Mouse (Mus musculus): ENCODE data around the gene Stx1b. TPM values are rescaled to one million over a fixed set of nuclear protein-coding genes. Genes with fewer than 3 reads are reported as not detected.
A peak's percentile ranks its signal among the peaks of the same experiment; 100 is the strongest.

The Stx1b gene
- total and polyA plus RNA-seq, 3 experiments: 0.77 to 3.8 (median 1.1) TPM

DNA sequence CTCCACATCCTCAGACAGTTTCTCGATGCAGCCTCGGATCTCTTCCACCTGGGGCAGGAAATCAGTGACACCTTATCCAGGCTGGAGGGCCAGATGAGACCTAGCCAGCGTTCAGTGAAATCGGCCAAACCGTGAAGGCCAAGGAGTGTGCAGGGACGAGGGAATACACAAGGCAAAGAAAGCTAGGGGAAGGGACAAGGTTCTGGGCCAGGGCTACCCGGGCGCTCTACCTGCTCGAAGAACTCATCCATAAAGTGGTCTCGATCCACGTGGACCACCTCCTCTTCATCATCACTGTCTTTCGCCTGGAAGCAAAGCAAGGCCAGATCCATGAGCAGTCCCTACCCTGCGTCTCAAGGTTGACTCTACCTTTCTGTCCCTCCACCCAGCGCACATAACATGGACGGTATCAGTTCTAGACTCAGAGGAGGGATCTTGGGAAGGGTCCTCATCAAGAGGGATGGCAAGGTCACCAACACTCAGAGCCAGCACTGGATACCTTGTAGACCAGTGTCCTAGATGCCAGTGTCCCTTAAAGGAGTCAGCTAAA, 9.2 kb downstream of the Stx1b start:
- intact Hi-C loops (cut with DNase I): loop anchor here (1.0 to 10.0 kb wide), 2 partner anchors 27 to 390 kb away; partner anchors contain the start of gene Cox6a2

DNA sequence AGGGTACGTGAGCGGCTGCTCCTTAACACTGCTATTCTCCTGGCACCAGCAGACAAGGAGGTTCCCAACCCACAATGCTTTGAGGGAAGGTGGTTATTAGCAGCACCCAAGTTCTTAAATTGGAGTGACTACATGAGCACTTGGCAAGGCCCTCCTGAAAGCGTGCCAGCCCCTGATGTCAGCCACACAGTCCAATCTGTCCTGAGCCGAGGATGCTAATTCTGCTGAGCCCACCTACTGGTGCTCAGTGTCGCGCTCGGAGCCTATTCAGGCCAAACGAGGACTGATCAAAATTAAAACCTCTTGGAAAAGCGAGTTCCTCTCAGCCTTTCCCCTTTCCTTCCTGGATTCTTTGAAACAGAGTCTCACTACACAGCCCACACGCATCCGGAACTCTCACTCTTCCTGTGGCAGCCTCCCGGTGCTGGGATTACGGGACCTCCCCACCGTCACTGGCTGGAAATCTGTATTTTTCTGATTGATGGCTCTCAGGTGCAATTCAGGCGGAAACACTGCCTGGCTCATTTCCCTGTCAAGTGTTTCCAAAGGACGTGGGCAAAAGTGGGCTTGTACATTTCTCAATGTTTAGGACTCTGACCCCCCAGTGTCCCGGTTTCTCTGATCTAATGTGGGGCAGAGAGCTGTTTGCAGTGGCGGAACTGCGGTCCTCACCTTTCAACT, 10.0 kb downstream of the Stx1b start:
- Histone ChIP-seq H3K36me3 (ENCODE audit: control insufficient read depth, insufficient read depth, low read length) (no peaks in the 10 kb centered on the region), H3K27me3 (ENCODE audit: control insufficient read depth, insufficient read depth, low read length) (no peaks in the 10 kb centered on the region), H3K79me2 (replicated peaks; ENCODE audit: control insufficient read depth, insufficient read depth, low read length) (no peaks in the 10 kb centered on the region), H3K9ac (ENCODE audit: low read depth, low read length) (peak overlapping the region; percentile 54), H3K27ac (peak overlapping the region; percentile 83), H3K4me1 (ENCODE audit: control insufficient read depth, insufficient read depth, low read length) (peaks cover 10% of the 10 kb centered on the region), H3K4me3 (peak overlapping the region; percentile 26)
- peak; percentile 85 to 89 for DNase-seq
- intact Hi-C loops (cut with DNase I): loop anchor here (1.0 to 10.0 kb wide), 2 partner anchors 14 to 390 kb away; partner anchors contain the start of genes Cox6a2 and Hsd3b7
- TF ChIP-seq POLR2A (IDR thresholded peaks at IDR 0.05; ENCODE audit: insufficient read depth, low read depth, low read length) (0 out of 2 replicates have a peak, but pooled peaks have one; percentile 3), EP300 (IDR thresholded peaks at IDR 0.05; ENCODE audit: insufficient read depth, low read depth, low read length) (0 out of 2 replicates have a peak, but pooled peaks have one; percentile 2), CTCF (IDR thresholded peaks at IDR 0.05) (peak; percentile 12; the same call in 1 of the 2 replicates)
- WGBS: 30% methylated on average over 19 of the region's 19 CpGs

More for the DNA sequence above, 9.2 kb downstream of the Stx1b start:
- TF ChIP-seq EP300 (IDR thresholded peaks at IDR 0.05; ENCODE audit: insufficient read depth, low read depth, low read length) (no peak), CTCF (IDR thresholded peaks at IDR 0.05) (no peak), POLR2A (IDR thresholded peaks at IDR 0.05; ENCODE audit: insufficient read depth, low read depth, low read length) (no peak)
- no peak overlapping the region for H3K9ac ChIP-seq (ENCODE audit: low read depth, low read length)
- no peak for DNase-seq
- H3K27me3 ChIP-seq (ENCODE audit: control insufficient read depth, insufficient read depth, low read length): no peaks in the 10 kb centered on the region
- no peaks in the 10 kb centered on the region for H3K36me3 ChIP-seq (ENCODE audit: control insufficient read depth, insufficient read depth, low read length)
- H3K4me3 ChIP-seq: no peak overlapping the region
- peak overlapping the region; percentile 83 for H3K27ac ChIP-seq
- WGBS: 87% methylated on average over 15 of the region's 15 CpGs
- H3K79me2 ChIP-seq (replicated peaks; ENCODE audit: control insufficient read depth, insufficient read depth, low read length): no peaks in the 10 kb centered on the region
- H3K4me1 ChIP-seq (ENCODE audit: control insufficient read depth, insufficient read depth, low read length): peaks cover 10% of the 10 kb centered on the region

DNA sequence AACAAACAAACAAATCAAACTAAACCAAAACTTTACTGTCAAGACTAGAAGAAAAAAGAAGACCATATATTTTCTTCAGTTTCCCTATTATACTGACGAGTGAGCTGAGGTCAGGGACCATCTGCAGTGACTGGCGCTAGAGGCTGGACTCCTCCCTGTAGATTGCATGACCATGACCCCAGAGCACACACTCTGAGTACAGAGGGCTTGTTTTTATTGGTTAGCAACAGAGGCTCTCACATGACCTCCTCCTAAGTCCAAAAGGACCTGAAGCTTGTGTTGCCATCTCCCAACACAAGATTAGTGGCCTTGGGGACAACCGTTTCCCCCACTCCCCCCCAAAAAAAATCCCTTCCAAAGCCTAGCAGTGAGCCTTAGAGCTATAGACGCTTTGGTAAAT, 10.5 kb downstream of the Stx1b start:
- intact Hi-C loops (cut with DNase I): loop anchor here (1.0 to 10.0 kb wide), 2 partner anchors 14 to 391 kb away; partner anchors contain the start of genes Cox6a2 and Hsd3b7
- H3K9ac ChIP-seq (ENCODE audit: low read depth, low read length): peak overlapping the region; percentile 54
- no peaks in the 10 kb centered on the region for H3K27me3 ChIP-seq (ENCODE audit: control insufficient read depth, insufficient read depth, low read length)
- no peaks in the 10 kb centered on the region for H3K36me3 ChIP-seq (ENCODE audit: control insufficient read depth, insufficient read depth, low read length)
- H3K4me3 ChIP-seq: peak overlapping the region; percentile 26
- no peak for DNase-seq
- peaks cover 10% of the 10 kb centered on the region for H3K4me1 ChIP-seq (ENCODE audit: control insufficient read depth, insufficient read depth, low read length)
- H3K27ac ChIP-seq: peak overlapping the region; percentile 83
- no peaks in the 10 kb centered on the region for H3K79me2 ChIP-seq (replicated peaks; ENCODE audit: control insufficient read depth, insufficient read depth, low read length)
- WGBS: 14% methylated on average over 4 of the region's 4 CpGs
- TF ChIP-seq CTCF (IDR thresholded peaks at IDR 0.05) (no peak), POLR2A (IDR thresholded peaks at IDR 0.05; ENCODE audit: insufficient read depth, low read depth, low read length) (0 out of 2 replicates have a peak, but pooled peaks have one; percentile 8), EP300 (IDR thresholded peaks at IDR 0.05; ENCODE audit: insufficient read depth, low read depth, low read length) (0 out of 2 replicates have a peak, but pooled peaks have one; percentile 23)

DNA sequence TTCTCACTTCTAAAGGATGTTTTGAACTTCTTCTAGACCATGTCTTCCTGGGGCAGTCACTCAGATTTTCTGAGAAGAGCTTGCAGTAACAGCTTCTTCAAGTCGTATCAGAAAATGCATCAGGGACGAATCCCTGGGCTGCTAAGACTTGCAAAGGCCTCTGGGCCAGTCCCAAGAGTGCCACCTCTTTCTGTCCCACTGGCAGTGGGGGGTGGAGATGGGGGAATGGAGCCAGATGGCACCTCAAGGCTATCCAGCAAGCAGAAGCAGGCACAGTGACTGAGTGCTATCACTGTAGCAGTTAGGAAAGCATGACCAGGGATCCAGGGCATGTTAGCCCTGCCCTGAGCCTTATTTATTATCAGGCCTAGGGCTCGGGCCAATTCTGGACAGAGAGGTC, 12.1 kb downstream of the Stx1b start:
- Histone ChIP-seq H3K4me3 (no peak overlapping the region), H3K9ac (ENCODE audit: low read depth, low read length) (no peak overlapping the region), H3K79me2 (replicated peaks; ENCODE audit: control insufficient read depth, insufficient read depth, low read length) (no peaks in the 10 kb centered on the region), H3K27me3 (ENCODE audit: control insufficient read depth, insufficient read depth, low read length) (no peaks in the 10 kb centered on the region), H3K27ac (peak overlapping the region; percentile 9; the same call in 1 of the 2 replicates), H3K4me1 (ENCODE audit: control insufficient read depth, insufficient read depth, low read length) (peaks cover 10% of the 10 kb centered on the region), H3K36me3 (ENCODE audit: control insufficient read depth, insufficient read depth, low read length) (no peaks in the 10 kb centered on the region)
- intact Hi-C loops (cut with DNase I): loop anchor here (10.0 kb wide), 1 partner anchor 393 kb away; the partner anchor contains the start of gene Cox6a2
- 63% methylated on average over 3 of the region's 3 CpGs for whole genome bisulfite sequencing
- TF ChIP-seq EP300 (IDR thresholded peaks at IDR 0.05; ENCODE audit: insufficient read depth, low read depth, low read length): no peak
- TF ChIP-seq POLR2A (IDR thresholded peaks at IDR 0.05; ENCODE audit: insufficient read depth, low read depth, low read length): no peak
- no peak for TF ChIP-seq CTCF (IDR thresholded peaks at IDR 0.05)
- DNase-seq: no peak

DNA sequence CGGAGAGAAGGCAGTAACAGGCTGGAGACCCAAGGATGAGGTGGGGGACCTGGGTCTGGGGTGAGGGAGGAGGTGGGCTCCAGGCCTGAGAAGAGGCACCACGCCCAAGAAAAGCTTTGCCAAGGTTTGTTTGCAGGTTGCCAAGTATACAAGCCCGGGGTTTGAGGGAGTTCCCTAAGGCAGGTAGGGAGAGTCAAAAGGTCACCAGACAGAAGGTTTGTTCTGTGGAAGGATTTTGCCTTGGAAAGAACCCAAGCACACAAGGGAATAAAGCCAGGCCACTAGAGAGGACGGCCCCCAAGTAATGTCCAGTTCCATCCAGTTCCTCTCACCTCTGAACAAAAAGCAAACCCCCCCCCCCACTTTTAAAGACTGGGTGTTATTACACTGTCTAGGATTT, 13.1 kb downstream of the Stx1b start:
- Histone ChIP-seq H3K9ac (ENCODE audit: low read depth, low read length) (no peak overlapping the region), H3K27me3 (ENCODE audit: control insufficient read depth, insufficient read depth, low read length) (no peaks in the 10 kb centered on the region), H3K36me3 (ENCODE audit: control insufficient read depth, insufficient read depth, low read length) (no peaks in the 10 kb centered on the region), H3K4me1 (ENCODE audit: control insufficient read depth, insufficient read depth, low read length) (peaks cover 10% of the 10 kb centered on the region), H3K27ac (no peak overlapping the region), H3K79me2 (replicated peaks; ENCODE audit: control insufficient read depth, insufficient read depth, low read length) (no peaks in the 10 kb centered on the region), H3K4me3 (no peak overlapping the region)
- no peak for DNase-seq
- no peak for TF ChIP-seq POLR2A (IDR thresholded peaks at IDR 0.05; ENCODE audit: insufficient read depth, low read depth, low read length)
- no peak for TF ChIP-seq EP300 (IDR thresholded peaks at IDR 0.05; ENCODE audit: insufficient read depth, low read depth, low read length)
- TF ChIP-seq CTCF (IDR thresholded peaks at IDR 0.05): no peak
- intact Hi-C loops (cut with DNase I): loop anchor here (10.0 kb wide), 1 partner anchor 394 kb away; the partner anchor contains the start of gene Cox6a2
- WGBS: 69% methylated on average over 4 of the region's 4 CpGs

All from heart, adult 2 months (tissue).